Mouse (Mus musculus) E14TG2a.4 (cell line): ENCODE results near the gene Cplane1.

Experiments used
- H3K27me3 ChIP-seq: 2 replicates; pipeline ENCODE4 v1.6.1; 2014; ENCODE audit warnings: low read length, control low read depth; ENCODE audit not compliant: insufficient read depth
- H3K36me3 ChIP-seq: 2 replicates; pipeline ENCODE4 v1.6.1; 2014; ENCODE audit warnings: low read length, control low read depth; ENCODE audit not compliant: insufficient read depth
- H3K4me1 ChIP-seq: replicated peaks from 2 replicates; pipeline ENCODE4 v1.6.1; 2014; ENCODE audit warnings: low read depth, low read length, control low read depth
- H3K4me3 ChIP-seq: replicated peaks from 2 replicates; pipeline ENCODE4 v1.5.1; 2014; ENCODE audit warnings: mild to moderate bottlenecking, low read length
- H3K9me3 ChIP-seq: 2 replicates; pipeline ENCODE4 v1.6.1; 2014; ENCODE audit warnings: low read length, control low read depth
- CTCF ChIP-seq: conservative IDR thresholded peaks from 2 replicates; pipeline ENCODE4 v1.5.1; 2014; ENCODE audit warnings: low read length
- NANOG ChIP-seq: IDR thresholded peaks from 2 replicates; pipeline ENCODE4 v1.6.1; 2014; ENCODE audit warnings: borderline replicate concordance, low read length, mixed read lengths
- POU5F1 ChIP-seq: IDR thresholded peaks from 2 replicates; pipeline ENCODE4 v1.6.1; 2014; ENCODE audit warnings: low read length, borderline replicate concordance

The Cplane1 gene

DNA sequence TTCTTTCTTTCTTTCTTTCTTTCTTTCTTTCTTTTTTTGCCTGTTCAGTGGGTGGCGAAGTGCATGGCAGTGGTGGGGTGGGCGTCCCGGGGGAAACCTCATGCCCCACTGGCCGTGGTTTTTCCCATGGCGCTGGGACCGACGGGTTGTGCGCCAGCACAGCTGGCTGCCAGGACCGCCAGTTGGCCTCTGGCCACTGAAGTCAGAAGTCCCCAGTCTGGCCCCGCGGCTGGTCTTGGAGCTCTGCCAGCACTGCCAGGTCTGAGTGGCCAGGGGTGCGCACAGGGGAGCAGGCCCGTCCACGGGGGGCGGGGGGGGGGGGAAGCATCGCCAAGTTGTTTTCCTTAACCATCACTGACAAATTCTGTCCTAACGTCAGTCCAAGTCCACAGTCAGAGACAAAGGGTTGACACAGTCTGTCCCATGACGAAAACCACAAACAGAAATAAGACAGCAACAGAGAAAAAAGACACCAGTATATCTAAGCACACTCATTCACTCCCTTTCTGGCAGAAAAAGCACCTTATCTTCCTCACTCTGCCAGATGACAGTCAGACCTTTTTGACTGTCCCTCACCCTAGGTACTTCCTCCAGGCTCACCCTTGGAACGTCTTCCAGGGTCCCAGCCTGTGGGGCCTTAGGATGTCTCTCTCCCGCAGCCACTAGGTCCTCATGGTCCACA, 111.2 kb downstream of the Cplane1 start:
- Histone ChIP-seq H3K4me1 (no peaks in the 10 kb centered on the region), H3K36me3 (no peaks in the 10 kb centered on the region), H3K27me3 (no peaks in the 10 kb centered on the region), H3K9me3 (peaks cover 40% of the 10 kb centered on the region), H3K4me3 (0 out of 2 replicates have a peak overlapping the region, but pooled peaks have one; percentile 45)
- TF ChIP-seq NANOG: no peak
- TF ChIP-seq POU5F1: no peak
- no peak for TF ChIP-seq CTCF

DNA sequence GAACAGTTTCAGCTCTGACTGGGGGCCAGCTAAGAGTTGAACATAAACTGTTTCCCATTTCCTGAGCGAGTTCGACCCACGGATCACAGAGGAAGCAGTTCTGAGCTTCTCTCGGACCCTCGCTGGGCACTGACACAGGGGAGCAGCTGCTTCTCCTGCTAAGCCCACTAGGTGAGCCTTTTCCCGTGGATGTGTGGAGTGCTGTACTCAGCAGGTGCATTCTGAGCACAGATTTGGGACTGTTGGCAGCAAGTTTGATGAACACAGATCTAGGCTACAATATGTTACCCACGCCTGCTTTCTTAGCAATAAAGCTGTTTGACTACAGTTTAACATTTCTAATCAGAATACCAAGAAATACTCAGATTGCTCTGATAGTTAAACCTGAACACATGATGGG, 112.8 kb downstream of the Cplane1 start:
- TF ChIP-seq NANOG (no peak), POU5F1 (no peak), CTCF (no peak)

DNA sequence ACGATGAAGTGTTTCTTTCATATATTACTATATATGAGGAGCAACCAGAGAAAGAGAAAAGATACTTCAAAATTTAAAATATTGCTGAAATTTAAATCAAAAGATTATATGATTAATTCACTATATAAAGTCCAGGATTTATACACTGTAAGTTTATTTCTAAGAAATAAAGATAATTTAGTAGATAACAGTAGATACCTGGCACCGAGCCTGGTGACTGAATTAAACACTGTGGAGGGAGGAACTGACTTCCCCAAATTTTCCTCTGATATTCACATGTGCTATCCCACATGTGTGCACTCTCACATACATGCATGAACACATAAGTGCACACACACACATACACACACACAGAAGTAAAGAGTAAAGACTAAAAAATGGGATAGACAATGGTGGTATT, 113.2 kb downstream of the Cplane1 start:
- no peaks in the 10 kb centered on the region for H3K4me1 ChIP-seq
- H3K4me3 ChIP-seq: no peak overlapping the region
- no peaks in the 10 kb centered on the region for H3K27me3 ChIP-seq
- TF ChIP-seq CTCF (no peak), NANOG (no peak), POU5F1 (no peak)
- peaks cover 26% of the 10 kb centered on the region; the same call in 1 of the 2 replicates for H3K9me3 ChIP-seq
- H3K36me3 ChIP-seq: no peaks in the 10 kb centered on the region

More for the DNA sequence above, 112.8 kb downstream of the Cplane1 start:
- Histone ChIP-seq H3K4me1 (no peaks in the 10 kb centered on the region), H3K4me3 (no peak overlapping the region), H3K9me3 (peaks cover 29% of the 10 kb centered on the region), H3K27me3 (no peaks in the 10 kb centered on the region), H3K36me3 (no peaks in the 10 kb centered on the region)

DNA sequence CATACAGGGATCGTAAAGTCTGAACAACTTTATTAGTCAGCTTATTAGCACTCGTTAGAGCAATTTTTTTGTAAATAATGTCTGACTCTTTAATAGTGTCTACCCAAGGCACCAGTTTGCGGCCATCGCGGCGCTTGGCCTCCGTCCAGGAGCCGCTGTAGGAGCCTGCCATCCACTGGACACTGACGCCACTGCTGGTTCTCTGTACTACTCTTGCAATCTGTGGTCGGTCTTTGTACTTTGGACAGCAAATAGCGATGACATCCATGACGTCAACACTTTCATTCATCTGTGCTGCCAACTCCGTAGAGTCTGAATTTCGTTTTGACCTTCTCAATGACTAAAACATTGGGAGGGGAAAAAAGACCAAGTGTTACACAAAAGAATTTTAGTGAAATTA, 122.3 kb downstream of the Cplane1 start:
- H3K4me3 ChIP-seq: no peak overlapping the region

DNA sequence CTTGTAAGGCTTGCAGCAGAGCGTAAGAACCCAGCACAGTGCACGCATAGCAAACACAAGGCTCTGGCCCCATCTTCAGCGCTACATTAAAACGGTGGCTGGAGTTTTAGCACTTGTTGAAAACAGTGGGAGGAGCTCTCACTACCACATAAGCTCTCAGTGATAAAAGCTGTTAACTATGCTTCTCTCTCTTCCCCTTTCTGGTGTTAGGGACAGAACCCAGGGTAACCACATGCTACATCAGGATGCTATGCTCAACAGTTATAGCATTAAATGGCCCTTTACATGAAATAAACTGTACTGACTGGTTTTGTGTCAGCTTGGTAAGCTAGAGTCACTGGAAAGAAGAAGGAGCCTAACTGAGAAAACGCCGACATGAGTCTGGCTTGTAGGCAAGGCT, 125.2 kb downstream of the Cplane1 start:
- H3K4me1 ChIP-seq: no peaks in the 10 kb centered on the region
- no peak for TF ChIP-seq POU5F1
- no peak for TF ChIP-seq NANOG
- no peak for TF ChIP-seq CTCF
- H3K27me3 ChIP-seq: no peaks in the 10 kb centered on the region

More for the DNA sequence above, 122.3 kb downstream of the Cplane1 start:
- Histone ChIP-seq H3K27me3 (no peaks in the 10 kb centered on the region), H3K4me1 (no peaks in the 10 kb centered on the region), H3K9me3 (no peaks in the 10 kb centered on the region), H3K36me3 (peaks cover 54% of the 10 kb centered on the region)
- TF ChIP-seq CTCF (no peak), POU5F1 (no peak), NANOG (no peak)

DNA sequence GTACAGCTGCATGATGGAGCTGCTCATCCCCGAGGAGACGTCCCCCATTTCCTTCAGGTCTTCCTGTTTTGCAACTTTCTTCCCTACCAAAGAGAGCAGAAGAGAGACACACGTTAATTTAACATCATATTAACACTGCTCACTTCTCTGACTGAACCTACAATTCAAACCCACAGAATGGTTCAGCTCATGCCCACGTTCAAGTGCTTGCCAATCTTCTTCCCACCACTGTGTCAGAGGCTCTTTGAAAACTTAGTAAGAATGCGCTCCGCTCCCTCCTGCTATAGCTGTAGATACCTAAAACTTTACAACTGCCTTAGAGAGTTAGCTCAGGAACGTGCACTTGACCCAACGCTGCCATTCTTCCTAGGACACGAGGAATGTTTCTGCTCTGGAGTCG, 134.0 kb downstream of the Cplane1 start:
- H3K36me3 ChIP-seq: peaks cover 85% of the 10 kb centered on the region
- H3K9me3 ChIP-seq: no peaks in the 10 kb centered on the region
- no peak for TF ChIP-seq NANOG
- no peak for TF ChIP-seq POU5F1
- no peak for TF ChIP-seq CTCF
- no peak overlapping the region for H3K4me3 ChIP-seq
- no peaks in the 10 kb centered on the region for H3K27me3 ChIP-seq
- H3K4me1 ChIP-seq: no peaks in the 10 kb centered on the region

More for the DNA sequence above, 125.2 kb downstream of the Cplane1 start:
- Histone ChIP-seq H3K9me3 (no peaks in the 10 kb centered on the region), H3K36me3 (peaks cover 82% of the 10 kb centered on the region), H3K4me3 (no peak overlapping the region)

DNA sequence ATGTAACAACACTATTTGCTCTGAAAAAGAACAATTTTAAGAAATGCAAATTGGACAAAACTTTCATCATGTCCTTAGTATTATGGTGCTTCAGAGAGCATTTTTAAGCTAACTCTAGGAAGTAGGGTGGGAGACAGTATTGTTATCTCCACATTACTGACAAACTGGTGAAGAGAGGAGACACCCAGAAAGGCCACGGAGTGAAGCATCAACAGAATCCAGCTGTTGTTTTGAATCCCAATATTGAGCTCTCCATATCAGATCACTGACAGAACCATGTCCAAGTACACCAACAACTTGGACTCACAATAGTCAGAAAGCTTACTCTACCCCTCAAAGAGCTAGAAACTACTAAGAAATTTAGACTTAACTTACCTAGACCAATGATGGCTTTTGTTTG, 136.6 kb downstream of the Cplane1 start:
- Histone ChIP-seq H3K27me3 (no peaks in the 10 kb centered on the region), H3K36me3 (peaks cover 77% of the 10 kb centered on the region), H3K4me1 (no peaks in the 10 kb centered on the region), H3K9me3 (no peaks in the 10 kb centered on the region), H3K4me3 (no peak overlapping the region)
- no peak for TF ChIP-seq POU5F1
- no peak for TF ChIP-seq NANOG
- no peak for TF ChIP-seq CTCF

DNA sequence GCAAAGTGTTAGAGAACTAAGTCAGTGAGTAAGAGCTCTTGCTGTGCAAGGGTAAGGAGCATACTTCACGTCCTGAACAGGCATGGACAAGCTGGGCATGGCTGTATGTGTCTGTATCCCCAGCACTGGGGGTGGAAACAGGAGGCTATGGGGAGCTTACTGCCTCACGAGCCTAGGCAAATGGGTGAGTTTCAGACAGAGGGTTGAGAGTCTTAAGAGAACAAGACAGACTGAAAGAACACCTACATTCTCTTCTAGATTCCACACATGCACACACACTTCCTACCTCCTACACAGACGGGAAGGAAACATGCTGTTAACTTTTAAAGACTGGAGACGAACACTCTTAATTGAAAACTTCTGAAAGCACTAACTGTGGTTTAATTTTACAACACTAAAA, 148.5 kb downstream of the Cplane1 start:
- H3K27me3 ChIP-seq: no peaks in the 10 kb centered on the region
- H3K36me3 ChIP-seq: peaks cover 45% of the 10 kb centered on the region
- H3K9me3 ChIP-seq: no peaks in the 10 kb centered on the region
- H3K4me1 ChIP-seq: no peaks in the 10 kb centered on the region
- TF ChIP-seq POU5F1 (no peak), CTCF (no peak), NANOG (no peak)
- H3K4me3 ChIP-seq: no peak overlapping the region

DNA sequence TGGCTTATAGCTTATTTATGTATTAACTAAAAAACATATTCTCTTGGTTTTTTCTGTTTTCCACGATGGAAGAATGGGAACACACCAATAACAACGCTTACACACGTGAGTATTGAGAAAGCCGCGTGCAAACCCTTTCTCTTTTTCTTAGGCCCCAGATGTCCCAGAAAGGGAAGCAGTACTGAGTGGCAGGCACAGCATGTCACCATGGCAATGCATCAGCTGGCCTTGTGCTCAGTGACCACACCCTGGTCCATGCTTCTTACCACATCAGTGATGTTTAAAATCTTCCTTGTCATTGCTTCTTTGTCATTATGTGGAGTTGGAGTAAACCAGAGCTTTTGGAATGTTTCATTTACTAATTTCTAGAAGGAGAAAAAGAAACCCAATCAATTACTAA, 150.3 kb downstream of the Cplane1 start:
- no peak overlapping the region for H3K4me3 ChIP-seq
- no peaks in the 10 kb centered on the region for H3K9me3 ChIP-seq
- peaks cover 54% of the 10 kb centered on the region for H3K36me3 ChIP-seq
- H3K4me1 ChIP-seq: no peaks in the 10 kb centered on the region
- H3K27me3 ChIP-seq: no peaks in the 10 kb centered on the region
- TF ChIP-seq CTCF: no peak
- TF ChIP-seq NANOG: no peak
- TF ChIP-seq POU5F1: no peak
